Mouse (Mus musculus): ENCODE results near the gene Card6. TPM values are rescaled to one million over a fixed set of nuclear protein-coding genes. Genes with fewer than 3 reads are reported as not detected.

Gene Card6
- polyA plus RNA-seq, 1 experiment from 2014 or later, result 1.3 TPM

DNA sequence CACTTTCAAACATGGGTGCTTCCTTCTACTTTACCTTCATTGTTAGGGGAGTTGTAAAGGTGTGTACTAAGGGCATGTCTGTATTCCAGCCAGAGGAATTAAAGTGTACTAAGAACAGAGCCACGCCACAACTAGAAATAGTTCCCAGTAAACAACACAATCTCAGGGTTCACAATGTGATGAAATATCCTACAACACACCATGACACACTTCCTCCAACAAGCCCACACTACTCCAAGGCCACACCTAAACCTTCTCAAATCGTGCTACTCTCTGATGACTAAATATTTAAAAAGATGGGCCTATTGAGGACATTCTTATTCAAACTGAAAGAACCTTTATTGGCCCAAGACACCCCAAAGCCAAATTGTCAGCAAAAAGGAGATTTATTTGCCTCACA lies 19.1 kb upstream of the Card6 start:
- no peak overlapping the region for H3K9ac ChIP-seq (replicated peaks; ENCODE audit: low read length)
- H3K27ac ChIP-seq (replicated peaks; ENCODE audit: low read depth, low read length), result no peak overlapping the region
- no peaks in the 10 kb centered on the region for H3K4me1 ChIP-seq (ENCODE audit: control insufficient read depth, insufficient read depth, low read length)
- WGBS, result 94% methylated on average over 2 of the region's 2 CpGs
- H3K4me2 ChIP-seq (ENCODE audit: low read depth, low read length), result no peak overlapping the region
- ATAC-seq (replicated peaks; ENCODE audit: insufficient number of reproducible peaks, low FRiP score, low TSS enrichment, low read depth), result no peak
- DNase-seq (ENCODE audit: low spot score), result no peak
- H3K9me3 ChIP-seq (replicated peaks; ENCODE audit: control insufficient read depth, low read length), result no peaks in the 10 kb centered on the region
- H3K27me3 ChIP-seq (ENCODE audit: control insufficient read depth, insufficient read depth, low read length), result no peaks in the 10 kb centered on the region
- H3K4me3 ChIP-seq (ENCODE audit: low read depth, low read length), result no peak overlapping the region
- H3K36me3 ChIP-seq (replicated peaks; ENCODE audit: control insufficient read depth, insufficient read depth, low read depth, low read length), result no peaks in the 10 kb centered on the region

DNA sequence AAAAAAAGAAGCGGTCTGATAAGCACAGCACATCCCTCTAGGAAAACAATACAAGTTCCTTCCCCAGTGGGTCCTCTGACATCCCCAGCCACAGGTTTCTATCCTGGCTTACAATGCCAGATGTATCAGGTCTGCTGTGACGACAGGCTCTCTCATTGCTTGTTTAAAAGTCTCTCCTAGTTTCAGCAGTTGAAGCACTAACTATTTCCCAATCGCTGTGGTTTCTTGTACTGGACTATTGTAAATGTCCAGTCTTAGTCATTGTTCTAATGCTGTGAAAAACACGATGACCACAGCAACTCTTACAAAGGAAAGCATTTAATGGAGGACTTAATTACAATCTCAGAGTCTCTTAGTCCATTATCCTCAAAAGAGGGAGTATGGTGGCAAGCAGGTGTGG lies 18.1 kb upstream of the Card6 start:
- Histone ChIP-seq H3K4me1 (ENCODE audit: control insufficient read depth, insufficient read depth, low read length) (no peaks in the 10 kb centered on the region), H3K4me2 (ENCODE audit: low read depth, low read length) (no peak overlapping the region), H3K36me3 (replicated peaks; ENCODE audit: control insufficient read depth, insufficient read depth, low read depth, low read length) (no peaks in the 10 kb centered on the region), H3K27ac (replicated peaks; ENCODE audit: low read depth, low read length) (no peak overlapping the region), H3K4me3 (ENCODE audit: low read depth, low read length) (no peak overlapping the region), H3K9ac (replicated peaks; ENCODE audit: low read length) (no peak overlapping the region), H3K9me3 (replicated peaks; ENCODE audit: control insufficient read depth, low read length) (no peaks in the 10 kb centered on the region), H3K27me3 (ENCODE audit: control insufficient read depth, insufficient read depth, low read length) (no peaks in the 10 kb centered on the region)
- 81% methylated on average over 4 of the region's 4 CpGs for WGBS
- ATAC-seq (replicated peaks; ENCODE audit: insufficient number of reproducible peaks, low FRiP score, low TSS enrichment, low read depth) (no peak), DNase-seq (ENCODE audit: low spot score) (no peak)

DNA sequence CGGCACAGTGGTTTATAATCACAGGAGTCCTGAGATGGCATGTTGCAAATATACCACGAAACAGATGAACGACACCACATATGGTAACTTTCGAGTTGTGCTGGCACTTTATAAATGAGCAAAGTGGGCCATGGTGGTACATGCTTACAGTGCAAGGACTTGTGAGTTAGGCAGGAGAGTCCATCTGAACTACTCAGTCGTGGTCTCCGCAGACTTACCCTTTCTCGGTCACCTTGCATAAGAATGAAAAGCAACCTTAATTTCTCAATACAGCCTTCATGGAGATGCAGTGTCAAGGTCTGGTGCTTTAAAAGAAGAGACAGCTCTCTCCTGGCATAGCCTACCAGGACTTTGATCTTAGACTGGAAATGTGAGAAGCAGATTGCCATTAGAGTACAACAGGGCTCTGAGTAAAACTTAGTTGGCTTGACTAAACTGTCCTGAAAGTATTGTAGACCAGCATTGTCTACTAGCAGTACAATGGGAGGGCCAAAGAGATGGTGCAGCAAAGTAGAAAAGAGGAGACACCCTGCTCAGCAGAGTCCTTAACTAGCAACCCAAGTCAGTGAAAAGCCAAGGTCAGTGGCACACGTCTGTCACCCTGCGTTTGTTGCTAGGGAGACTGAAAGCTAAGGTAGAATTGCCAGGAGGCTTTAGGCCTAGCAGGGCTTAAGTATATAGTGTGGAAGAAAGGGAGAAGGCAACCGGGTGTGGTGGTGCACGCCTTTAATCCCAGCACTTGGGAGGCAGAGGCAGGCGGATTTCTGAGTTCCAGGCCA lies 13.4 kb upstream of the Card6 start:
- H3K36me3 ChIP-seq (replicated peaks; ENCODE audit: control insufficient read depth, insufficient read depth, low read depth, low read length), result peaks cover 4% of the 10 kb centered on the region
- no peak overlapping the region for H3K4me2 ChIP-seq (ENCODE audit: low read depth, low read length)
- no peaks in the 10 kb centered on the region for H3K27me3 ChIP-seq (ENCODE audit: control insufficient read depth, insufficient read depth, low read length)
- no peak overlapping the region for H3K4me3 ChIP-seq (ENCODE audit: low read depth, low read length)
- no peak for ATAC-seq (replicated peaks; ENCODE audit: insufficient number of reproducible peaks, low FRiP score, low TSS enrichment, low read depth)
- H3K4me1 ChIP-seq (ENCODE audit: control insufficient read depth, insufficient read depth, low read length), result no peaks in the 10 kb centered on the region
- WGBS, result 90% methylated on average over 12 of the region's 12 CpGs
- no peak for DNase-seq (ENCODE audit: low spot score)
- H3K9me3 ChIP-seq (replicated peaks; ENCODE audit: control insufficient read depth, low read length), result no peaks in the 10 kb centered on the region
- no peak overlapping the region for H3K27ac ChIP-seq (replicated peaks; ENCODE audit: low read depth, low read length)
- H3K9ac ChIP-seq (replicated peaks; ENCODE audit: low read length), result no peak overlapping the region

DNA sequence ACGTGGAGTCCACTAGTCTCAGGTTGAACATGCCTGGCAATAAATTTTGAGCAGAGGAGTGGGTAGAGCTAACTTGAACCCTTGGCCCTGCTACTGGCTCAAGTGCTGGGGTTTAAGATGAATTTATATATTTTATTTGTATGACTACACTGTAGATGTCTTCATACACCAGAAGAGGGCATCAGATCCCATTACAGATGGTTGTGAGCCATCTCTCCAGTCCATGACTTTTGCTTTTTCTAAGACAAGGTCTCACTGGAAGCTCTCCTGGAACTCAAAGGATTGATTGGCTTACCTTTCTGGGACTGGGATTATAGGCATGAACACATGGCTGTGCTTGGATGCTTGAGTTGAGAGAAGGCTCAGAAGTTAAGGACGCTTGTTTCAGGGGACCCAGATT lies 11.4 kb upstream of the Card6 start:
- H3K36me3 ChIP-seq (replicated peaks; ENCODE audit: control insufficient read depth, insufficient read depth, low read depth, low read length), result peaks cover 4% of the 10 kb centered on the region
- no peak for ATAC-seq (replicated peaks; ENCODE audit: insufficient number of reproducible peaks, low FRiP score, low TSS enrichment, low read depth)

DNA sequence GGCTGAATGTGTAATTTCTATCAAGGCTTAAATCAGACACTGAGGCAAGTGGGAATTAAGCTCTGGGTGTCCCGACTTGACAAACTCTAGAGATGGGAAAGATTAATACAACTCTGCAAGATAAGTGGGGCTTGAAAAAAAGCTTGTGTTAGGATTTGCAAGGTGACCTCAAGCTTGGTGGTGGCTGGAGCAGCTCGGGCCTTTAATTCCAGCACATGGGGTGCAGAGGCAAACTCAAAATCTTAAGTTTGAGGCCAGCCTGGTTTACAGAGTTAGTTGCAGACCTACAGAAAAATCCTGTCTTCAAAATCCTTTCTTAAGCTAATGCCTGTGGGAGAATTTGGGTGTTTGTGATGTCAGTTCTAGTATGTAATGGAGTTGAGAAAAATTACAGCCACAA lies 10.9 kb upstream of the Card6 start:
- Histone ChIP-seq H3K9ac (replicated peaks; ENCODE audit: low read length) (no peak overlapping the region), H3K4me2 (ENCODE audit: low read depth, low read length) (no peak overlapping the region), H3K4me1 (ENCODE audit: control insufficient read depth, insufficient read depth, low read length) (no peaks in the 10 kb centered on the region), H3K4me3 (ENCODE audit: low read depth, low read length) (no peak overlapping the region), H3K36me3 (replicated peaks; ENCODE audit: control insufficient read depth, insufficient read depth, low read depth, low read length) (peaks cover 4% of the 10 kb centered on the region), H3K9me3 (replicated peaks; ENCODE audit: control insufficient read depth, low read length) (no peaks in the 10 kb centered on the region), H3K27ac (replicated peaks; ENCODE audit: low read depth, low read length) (no peak overlapping the region), H3K27me3 (ENCODE audit: control insufficient read depth, insufficient read depth, low read length) (no peaks in the 10 kb centered on the region)
- WGBS, result 85% methylated on average over 2 of the region's 2 CpGs
- no peak for DNase-seq (ENCODE audit: low spot score)
- no peak for ATAC-seq (replicated peaks; ENCODE audit: insufficient number of reproducible peaks, low FRiP score, low TSS enrichment, low read depth)

More for the DNA sequence above, 11.4 kb upstream of the Card6 start:
- no peak overlapping the region for H3K9ac ChIP-seq (replicated peaks; ENCODE audit: low read length)
- 91% methylated on average over 2 of the region's 2 CpGs for WGBS
- H3K4me3 ChIP-seq (ENCODE audit: low read depth, low read length), result no peak overlapping the region
- H3K27me3 ChIP-seq (ENCODE audit: control insufficient read depth, insufficient read depth, low read length), result no peaks in the 10 kb centered on the region
- no peak for DNase-seq (ENCODE audit: low spot score)
- H3K27ac ChIP-seq (replicated peaks; ENCODE audit: low read depth, low read length), result no peak overlapping the region
- H3K4me2 ChIP-seq (ENCODE audit: low read depth, low read length), result no peak overlapping the region
- no peaks in the 10 kb centered on the region for H3K4me1 ChIP-seq (ENCODE audit: control insufficient read depth, insufficient read depth, low read length)
- no peaks in the 10 kb centered on the region for H3K9me3 ChIP-seq (replicated peaks; ENCODE audit: control insufficient read depth, low read length)

DNA sequence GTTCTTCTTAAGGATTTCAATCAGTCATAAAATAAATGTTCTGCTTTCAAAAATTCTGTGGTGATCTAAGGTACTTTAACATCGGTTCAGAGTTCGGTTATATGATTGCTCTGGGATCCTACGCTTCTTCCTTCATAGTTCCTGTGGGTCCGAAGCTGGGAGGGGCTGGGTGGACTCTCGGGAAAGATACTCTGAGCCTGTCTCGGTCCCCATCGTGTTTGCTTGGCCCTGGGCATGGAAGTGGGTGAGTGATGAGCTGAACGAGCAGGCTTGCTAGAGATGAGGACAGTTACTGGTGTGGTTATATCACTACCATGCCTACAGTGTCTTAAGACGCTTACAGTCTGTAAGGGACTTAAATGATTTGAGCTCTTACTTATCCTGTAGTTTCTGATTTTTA lies 10.3 kb upstream of the Card6 start:
- Histone ChIP-seq H3K9me3 (replicated peaks; ENCODE audit: control insufficient read depth, low read length) (no peaks in the 10 kb centered on the region), H3K4me2 (ENCODE audit: low read depth, low read length) (no peak overlapping the region), H3K27ac (replicated peaks; ENCODE audit: low read depth, low read length) (no peak overlapping the region), H3K4me3 (ENCODE audit: low read depth, low read length) (no peak overlapping the region), H3K4me1 (ENCODE audit: control insufficient read depth, insufficient read depth, low read length) (no peaks in the 10 kb centered on the region), H3K27me3 (ENCODE audit: control insufficient read depth, insufficient read depth, low read length) (no peaks in the 10 kb centered on the region), H3K36me3 (replicated peaks; ENCODE audit: control insufficient read depth, insufficient read depth, low read depth, low read length) (peaks cover 4% of the 10 kb centered on the region), H3K9ac (replicated peaks; ENCODE audit: low read length) (no peak overlapping the region)
- DNase-seq (ENCODE audit: low spot score) (no peak), ATAC-seq (replicated peaks; ENCODE audit: insufficient number of reproducible peaks, low FRiP score, low TSS enrichment, low read depth) (no peak)
- WGBS, result 90% methylated on average over 9 of the region's 9 CpGs

DNA sequence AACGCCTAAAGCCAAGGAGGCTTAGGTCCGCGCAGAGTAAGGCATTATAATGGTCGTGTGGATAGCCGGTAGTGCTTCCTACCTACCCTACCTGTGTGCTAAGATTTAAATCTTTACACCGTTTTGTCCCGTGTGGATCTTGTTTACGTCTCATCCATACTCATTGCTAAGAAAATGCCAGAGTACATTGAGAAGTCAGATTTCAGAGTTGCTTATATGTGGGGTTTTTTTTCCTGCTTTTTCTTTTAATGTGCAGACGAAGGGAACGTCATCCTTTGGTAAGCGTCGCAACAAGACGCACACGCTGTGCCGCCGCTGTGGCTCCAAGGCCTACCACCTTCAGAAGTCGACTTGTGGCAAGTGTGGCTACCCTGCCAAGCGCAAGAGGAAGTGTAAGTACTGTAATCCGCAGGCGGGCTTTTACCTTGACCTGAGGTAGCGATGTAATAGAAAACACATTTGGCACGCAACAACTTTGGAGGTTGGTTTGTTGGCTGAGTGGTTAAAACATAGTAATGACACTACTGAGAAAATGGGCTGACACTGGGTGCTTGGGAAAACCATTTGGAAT lies 8.8 kb upstream of the Card6 start:
- Histone ChIP-seq H3K4me2 (ENCODE audit: low read depth, low read length) (peak overlapping the region; percentile 66), H3K9ac (replicated peaks; ENCODE audit: low read length) (peak overlapping the region; percentile 97), H3K27me3 (ENCODE audit: control insufficient read depth, insufficient read depth, low read length) (no peaks in the 10 kb centered on the region), H3K27ac (replicated peaks; ENCODE audit: low read depth, low read length) (peak overlapping the region; percentile 85), H3K36me3 (replicated peaks; ENCODE audit: control insufficient read depth, insufficient read depth, low read depth, low read length) (peaks cover 4% of the 10 kb centered on the region), H3K4me1 (ENCODE audit: control insufficient read depth, insufficient read depth, low read length) (no peaks in the 10 kb centered on the region), H3K4me3 (ENCODE audit: low read depth, low read length) (peak overlapping the region; percentile 93), H3K9me3 (replicated peaks; ENCODE audit: control insufficient read depth, low read length) (no peaks in the 10 kb centered on the region)
- ATAC-seq (replicated peaks; ENCODE audit: insufficient number of reproducible peaks, low FRiP score, low TSS enrichment, low read depth) (no peak; the same call in 1 of the 2 replicates), DNase-seq (ENCODE audit: low spot score) (no peak)
- 2% methylated on average over 22 of the region's 22 CpGs for WGBS

DNA sequence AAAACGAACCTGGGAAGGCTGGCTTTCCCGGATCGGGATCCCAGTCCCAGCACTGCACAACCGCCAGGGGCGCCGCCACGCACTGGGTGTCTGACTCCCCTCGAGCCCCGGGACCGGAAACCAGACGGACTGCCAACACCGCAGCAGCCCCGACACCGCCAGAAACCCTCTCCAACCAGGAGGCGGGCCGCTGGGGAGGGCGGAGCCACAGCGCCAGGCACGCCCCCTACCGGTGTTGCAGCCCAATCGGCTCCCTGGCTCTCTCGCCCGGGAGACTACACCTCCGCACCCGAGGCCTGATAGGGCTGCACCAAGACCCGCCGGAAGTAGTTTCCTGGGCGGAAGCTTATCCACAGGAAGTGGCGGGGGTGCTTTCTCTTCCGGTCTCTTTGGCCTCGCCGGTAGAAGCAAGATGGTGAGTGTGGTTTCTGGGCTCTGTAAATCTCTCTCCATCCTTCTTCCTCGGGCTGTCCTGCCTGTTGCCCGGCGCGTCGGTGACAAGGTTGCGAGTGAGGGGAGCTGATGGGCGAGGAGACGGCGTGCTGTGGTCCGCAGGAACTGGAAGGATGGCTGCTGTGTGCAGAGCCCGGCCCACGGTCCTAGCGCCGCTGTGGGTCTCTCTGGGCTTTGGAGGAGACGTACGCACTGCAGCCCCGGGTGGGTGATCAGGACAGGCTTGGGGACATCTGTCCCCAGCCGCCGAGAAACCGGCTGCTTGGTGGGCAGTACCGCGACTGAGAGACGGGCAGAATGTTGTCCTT lies 8.1 kb upstream of the Card6 start, which contains the start of gene Rpl37:
Gene Rpl37 (plus strand): TSS at position 376 of the 761 bp plus-strand sequence.
- Histone ChIP-seq H3K4me3 (ENCODE audit: low read depth, low read length) (peak within 1 kb of the TSS; percentile 93), H3K4me1 (ENCODE audit: control insufficient read depth, insufficient read depth, low read length) (no peaks in the 10 kb centered on the region), H3K9me3 (replicated peaks; ENCODE audit: control insufficient read depth, low read length) (no peaks in the 10 kb centered on the region), H3K4me2 (ENCODE audit: low read depth, low read length) (peak within 1 kb of the TSS; percentile 66), H3K9ac (replicated peaks; ENCODE audit: low read length) (peak within 1 kb of the TSS; percentile 97), H3K36me3 (replicated peaks; ENCODE audit: control insufficient read depth, insufficient read depth, low read depth, low read length) (peaks cover 4% of the 10 kb centered on the region), H3K27me3 (ENCODE audit: control insufficient read depth, insufficient read depth, low read length) (no peaks in the 10 kb centered on the region), H3K27ac (replicated peaks; ENCODE audit: low read depth, low read length) (peak within 1 kb of the TSS; percentile 85)
- 0% methylated on average over 55 of the region's 55 CpGs for WGBS
- peak; percentile 99 for ATAC-seq (replicated peaks; ENCODE audit: insufficient number of reproducible peaks, low FRiP score, low TSS enrichment, low read depth)
- DNase-seq (ENCODE audit: low spot score), result peak; percentile 99

All from embryonic facial prominence, embryonic 11.5 days (tissue).